Mouse (Mus musculus): ENCODE measurements around the gene Capn15. TPM values are rescaled to one million over a fixed set of nuclear protein-coding genes. Genes with fewer than 3 reads are reported as not detected.

Capn15 gene
- total and polyA plus RNA-seq, 3 experiments, result 5.6 to 16.2 TPM; not detected in 1

GRCm38 (mm10) chr17:25959630-25960467, 25.7 kb downstream of the Capn15 start:
- no peak for DNase-seq (ENCODE audit: low read depth, low spot score)
- no peak for TF ChIP-seq CHD2 (IDR thresholded peaks at IDR 0.05; ENCODE audit: low read length)
- no peak for TF ChIP-seq CHD1 (IDR thresholded peaks at IDR 0.05; ENCODE audit: low read depth, low read length)
- no peak for TF ChIP-seq RCOR1 (IDR thresholded peaks at IDR 0.05; ENCODE audit: low read depth, low read length)
- TF ChIP-seq USF1 (IDR thresholded peaks at IDR 0.05; ENCODE audit: low read depth, low read length), result no peak
- TF ChIP-seq MAFK (IDR thresholded peaks at IDR 0.05; ENCODE audit: borderline replicate concordance, low read depth, low read length), result no peak
- no peak for TF ChIP-seq JUND (IDR thresholded peaks at IDR 0.05; ENCODE audit: low read depth, low read length)
- TF ChIP-seq MYB (IDR thresholded peaks at IDR 0.05; ENCODE audit: low read depth, low read length), result no peak
- TF ChIP-seq BHLHE40 (IDR thresholded peaks at IDR 0.05; ENCODE audit: borderline replicate concordance, low read depth, low read length), result no peak
- no peak for TF ChIP-seq KAT2A (conservative IDR thresholded peaks at IDR 0.05; ENCODE audit: low read depth, low read length)
- no peak for TF ChIP-seq CTCF (IDR thresholded peaks at IDR 0.05 in 2 of 3, conservative IDR thresholded peaks at IDR 0.05 in 1 of 3; ENCODE audit: control insufficient read depth in 1 of 3, insufficient read depth in 1 of 3, low read depth in 2 of 3, low read length in 3 of 3, poor library complexity in 1 of 3, severe bottlenecking in 1 of 3)
- TF ChIP-seq MAX (IDR thresholded peaks at IDR 0.05; ENCODE audit: low read length), result no peak
- TF ChIP-seq TAL1 (IDR thresholded peaks at IDR 0.05; ENCODE audit: low read length), result no peak
- no peak for TF ChIP-seq EP300 (IDR thresholded peaks at IDR 0.05; ENCODE audit: low read depth in 1 of 2, low read length in 2 of 2)
- no peak for TF ChIP-seq UBTF (IDR thresholded peaks at IDR 0.05; ENCODE audit: borderline replicate concordance, insufficient read depth, low read depth, low read length)
- no peak for TF ChIP-seq HCFC1 (IDR thresholded peaks at IDR 0.05; ENCODE audit: low read depth, low read length)
- no peak for TF ChIP-seq NELFE (IDR thresholded peaks at IDR 0.05; ENCODE audit: low read depth, low read length)
- no peak for TF ChIP-seq GABPA (IDR thresholded peaks at IDR 0.05; ENCODE audit: low read depth, low read length)
- Histone ChIP-seq H3K4me3 (ENCODE audit: control insufficient read depth in 1 of 2, insufficient read depth in 1 of 2, low read depth in 2 of 2, low read length in 2 of 2) (no peak overlapping the region), H3K9ac (ENCODE audit: control insufficient read depth, low read depth, low read length, poor library complexity, severe bottlenecking) (no peak overlapping the region), H3K36me3 (ENCODE audit: control insufficient read depth in 1 of 2, insufficient read depth in 2 of 2, low read length in 2 of 2) (peaks cover 0 to 13% of the 10 kb centered on the region in 2 experiments; a peak in 3 of 4 replicates), H3K4me1 (ENCODE audit: control insufficient read depth in 1 of 2, insufficient read depth in 2 of 2, low read length in 2 of 2) (peaks cover 5 to 20% of the 10 kb centered on the region in 2 experiments; a peak in 3 of 4 replicates), H3K27ac (ENCODE audit: control insufficient read depth, low read depth, low read length) (no peak overlapping the region), H3K27me3 (ENCODE audit: control insufficient read depth in 1 of 2, insufficient read depth in 2 of 2, low read length in 2 of 2) (no peaks in the 10 kb centered on the region), H3K9me3 (replicated peaks; ENCODE audit: insufficient read depth, low read length) (no peaks in the 10 kb centered on the region), H3K79me2 (ENCODE audit: control insufficient read depth, insufficient read depth, low read length, poor library complexity) (no peaks in the 10 kb centered on the region)

DNA sequence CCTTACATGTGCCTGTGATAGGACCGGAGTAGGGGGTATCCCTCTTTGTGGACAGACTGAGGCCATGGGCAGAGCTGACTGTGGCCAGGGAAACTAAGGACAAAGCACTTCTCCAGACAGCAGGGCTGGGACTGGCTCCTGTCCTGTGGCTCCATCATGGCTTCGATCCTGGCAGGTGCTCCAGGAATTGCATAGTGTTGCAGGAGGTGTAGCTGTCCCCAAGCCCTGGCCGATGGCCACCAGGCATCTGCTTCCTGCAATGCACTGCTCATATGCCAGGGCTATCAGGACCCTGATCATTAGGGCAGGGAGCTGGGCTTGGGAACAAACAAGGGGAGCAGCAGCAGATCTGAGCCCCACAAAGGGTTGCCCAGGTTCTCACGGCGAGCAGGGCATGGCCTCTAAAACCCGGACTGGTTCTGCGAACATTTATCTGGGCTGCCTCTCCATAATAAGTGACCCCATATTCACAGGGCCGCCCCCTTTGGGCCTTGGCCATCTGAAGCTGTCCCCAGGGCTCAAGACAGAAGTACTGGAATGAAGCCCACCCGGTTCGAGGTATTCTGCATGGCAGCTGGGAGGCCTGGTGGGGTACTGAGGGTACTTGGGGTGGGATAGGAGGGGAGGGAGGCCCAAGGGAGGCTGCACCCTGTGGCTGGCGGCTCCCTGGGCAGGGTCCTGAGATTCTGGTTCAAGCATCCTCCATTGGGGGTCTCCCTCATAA, 26.7 kb downstream of the Capn15 start:
- Histone ChIP-seq H3K9me3 (replicated peaks; ENCODE audit: insufficient read depth, low read length) (no peaks in the 10 kb centered on the region), H3K27ac (ENCODE audit: control insufficient read depth, low read depth, low read length) (no peak overlapping the region), H3K27me3 (ENCODE audit: control insufficient read depth in 1 of 2, insufficient read depth in 2 of 2, low read length in 2 of 2) (no peaks in the 10 kb centered on the region), H3K4me1 (ENCODE audit: control insufficient read depth in 1 of 2, insufficient read depth in 2 of 2, low read length in 2 of 2) (peaks cover 5 to 20% of the 10 kb centered on the region in 2 experiments; a peak in 3 of 4 replicates), H3K9ac (ENCODE audit: control insufficient read depth, low read depth, low read length, poor library complexity, severe bottlenecking) (no peak overlapping the region), H3K79me2 (ENCODE audit: control insufficient read depth, insufficient read depth, low read length, poor library complexity) (no peaks in the 10 kb centered on the region), H3K4me3 (ENCODE audit: control insufficient read depth in 1 of 2, insufficient read depth in 1 of 2, low read depth in 2 of 2, low read length in 2 of 2) (no peak overlapping the region), H3K36me3 (ENCODE audit: control insufficient read depth in 1 of 2, insufficient read depth in 2 of 2, low read length in 2 of 2) (peaks cover 0 to 13% of the 10 kb centered on the region in 2 experiments; a peak in 3 of 4 replicates)
- no peak for DNase-seq (ENCODE audit: low read depth, low spot score)
- TF ChIP-seq KAT2A (conservative IDR thresholded peaks at IDR 0.05; ENCODE audit: low read depth, low read length), result no peak
- TF ChIP-seq EP300 (IDR thresholded peaks at IDR 0.05; ENCODE audit: low read depth in 1 of 2, low read length in 2 of 2), result no peak
- TF ChIP-seq POLR2AphosphoS5 (IDR thresholded peaks at IDR 0.05; ENCODE audit: borderline replicate concordance, low read depth, low read length), result no peak
- no peak for TF ChIP-seq MEF2A (IDR thresholded peaks at IDR 0.05; ENCODE audit: extremely low read depth, insufficient replicate concordance, low read depth, low read length, poor library complexity, severe bottlenecking)
- no peak for TF ChIP-seq ZKSCAN1 (IDR thresholded peaks at IDR 0.05; ENCODE audit: low read depth, low read length)

Data from MEL (cell line).